Mouse (Mus musculus) heart, adult 11 months (tissue): ENCODE measurements around the gene Smu1.

ENCODE experiments used
- DNase-seq: peaks from one replicate; pipeline ENCODE4 v3.0.0; 2022

Gene Smu1

GRCm38 (mm10) chr4:40757780-40758420 is at the start of gene Smu1:
TSS of gene Smu1 (minus strand) at chr4:40757923.
- DNase-seq = peak; percentile 99

DNA sequence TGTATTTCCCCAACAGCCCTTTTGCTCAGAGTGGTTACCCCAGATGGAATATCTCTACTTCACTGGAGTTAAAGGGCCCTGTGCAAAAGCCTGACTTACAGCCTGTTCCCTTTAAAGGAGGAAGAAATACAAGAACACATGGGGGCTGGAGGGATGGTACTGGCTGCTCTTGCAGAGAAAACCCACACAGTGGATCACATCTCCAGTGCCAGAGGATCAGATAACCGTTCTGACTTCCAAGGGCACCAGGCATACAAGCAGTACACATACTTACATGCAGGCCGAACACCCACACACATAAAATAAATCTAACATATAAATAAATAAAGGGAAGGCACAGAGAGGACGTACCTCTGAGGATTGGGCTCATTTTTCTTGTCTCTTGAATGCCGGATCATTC is 49.7 kb upstream of the Smu1 start:
- no peak for DNase-seq

GRCm38 (mm10) chr4:40805401-40805800 is 47.7 kb upstream of the Smu1 start:
- no peak for DNase-seq

DNA sequence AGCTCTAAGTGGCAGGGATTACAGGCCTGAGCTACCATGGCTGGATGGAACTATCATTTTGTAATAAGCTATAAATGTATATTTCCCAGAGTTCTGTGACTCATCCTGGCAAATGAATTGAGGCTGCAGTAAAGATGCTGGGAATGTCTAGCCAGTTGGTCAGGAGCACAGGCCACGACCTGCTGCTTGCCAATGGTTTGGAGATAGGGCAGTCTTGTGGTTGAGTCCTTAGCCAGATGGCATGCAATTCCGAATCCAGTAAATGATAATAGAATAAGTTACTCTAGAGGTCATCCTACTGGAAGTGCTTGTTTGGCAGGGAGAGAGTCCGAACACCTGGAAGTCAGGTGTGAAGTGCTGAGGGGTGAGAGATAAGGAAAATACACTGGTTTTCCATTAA is 45.1 kb upstream of the Smu1 start:
- DNase-seq = peak; percentile 91

DNA sequence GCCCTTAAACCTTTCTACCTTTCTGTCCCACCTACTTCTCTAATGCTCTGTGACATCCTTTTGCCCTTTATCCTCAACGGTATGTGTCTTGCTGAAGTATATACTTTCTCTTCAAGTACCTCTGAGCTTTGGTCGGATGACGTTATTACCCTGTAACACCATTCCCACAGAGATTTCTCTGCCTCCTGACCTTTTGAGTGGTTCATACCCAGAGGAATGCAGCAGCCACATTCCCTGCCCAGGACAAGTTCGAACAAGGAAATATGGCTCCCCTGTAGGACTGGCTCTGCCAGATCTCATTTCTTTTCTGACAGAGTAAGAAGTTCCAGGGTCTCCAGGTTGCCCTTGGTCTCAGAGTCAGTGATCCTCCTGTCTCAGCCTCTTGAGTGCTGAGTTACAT is 44.2 kb upstream of the Smu1 start:
- no peak for DNase-seq

- DNase-seq = peak; percentile 95
These were observed 43.1 kb upstream of the Smu1 start for GRCm38 (mm10) chr4:40800873-40801272.

DNA sequence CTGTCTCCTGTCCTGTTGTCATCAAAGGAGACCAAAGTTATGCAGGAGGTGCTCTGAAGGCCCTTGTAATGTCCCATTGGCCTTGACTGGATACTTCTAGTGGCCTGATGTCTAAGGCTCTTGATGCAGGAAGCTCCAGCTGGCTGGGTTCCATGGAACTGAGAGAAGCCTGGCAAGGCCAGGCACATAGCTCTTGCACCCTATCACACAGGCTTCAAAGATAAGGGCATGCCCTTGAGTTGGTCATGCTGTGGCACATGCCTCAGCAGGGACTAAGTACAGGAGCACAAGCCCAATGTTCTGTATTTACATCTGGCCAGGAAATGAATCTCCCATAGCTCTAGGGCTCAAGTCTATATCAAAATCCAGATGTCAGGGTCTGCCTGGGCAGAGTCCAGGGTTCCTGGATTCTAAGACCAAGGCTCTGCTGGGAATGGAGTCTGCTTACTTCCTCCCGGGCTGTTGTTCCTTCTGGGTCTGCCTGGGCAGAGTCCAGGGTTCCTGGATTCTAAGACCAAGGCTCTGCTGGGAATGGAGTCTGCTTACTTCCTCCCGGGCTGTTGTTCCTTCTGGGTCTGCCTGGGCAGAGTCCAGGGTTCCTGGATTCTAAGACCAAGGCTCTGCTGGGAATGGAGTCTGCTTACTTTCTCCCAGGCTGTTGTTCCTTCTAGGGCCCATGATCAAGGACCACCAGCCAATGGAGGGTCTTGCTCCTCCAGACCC is 41.3 kb upstream of the Smu1 start:
- DNase-seq = peak; percentile 99

DNA sequence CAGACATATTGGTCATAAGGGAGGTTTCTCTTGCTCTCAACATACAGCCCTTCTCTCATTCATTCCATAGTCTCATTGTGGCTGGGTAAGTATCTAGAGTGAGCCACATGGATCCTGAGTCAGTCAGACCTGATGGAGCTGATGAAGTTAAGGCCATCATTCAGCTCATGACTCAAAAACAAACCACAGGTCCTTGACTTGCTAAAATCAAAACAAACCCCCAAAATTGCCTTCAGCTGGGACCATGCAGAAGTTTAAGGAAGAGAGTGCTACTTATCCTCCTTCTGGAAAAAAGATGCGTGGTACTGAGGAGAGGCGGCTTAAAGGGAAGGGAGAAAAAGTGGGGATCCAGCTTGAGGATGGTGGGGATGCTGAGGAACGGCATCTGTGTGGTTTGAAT is 38.0 kb upstream of the Smu1 start:
- no peak for DNase-seq

DNA sequence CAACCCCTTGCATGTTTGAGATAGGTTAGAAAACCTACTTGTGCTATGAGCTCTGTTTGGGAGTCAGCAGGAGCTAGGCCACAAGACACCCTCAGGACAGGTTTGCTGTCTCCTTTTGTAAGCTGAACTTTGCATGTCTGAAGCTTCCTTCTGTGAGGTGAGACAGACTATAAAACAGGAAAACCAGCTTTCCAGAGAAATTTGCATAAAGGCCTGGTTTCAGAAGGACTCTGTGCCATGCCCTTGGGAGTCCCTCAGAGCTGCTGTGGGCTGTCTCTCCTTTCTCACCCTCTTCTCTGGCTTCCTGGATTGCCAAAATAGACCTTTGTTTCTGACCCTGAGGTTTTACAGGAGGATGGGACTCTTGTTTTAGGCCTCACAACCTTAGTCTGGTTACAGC is 36.6 kb upstream of the Smu1 start:
- DNase-seq = no peak

DNA sequence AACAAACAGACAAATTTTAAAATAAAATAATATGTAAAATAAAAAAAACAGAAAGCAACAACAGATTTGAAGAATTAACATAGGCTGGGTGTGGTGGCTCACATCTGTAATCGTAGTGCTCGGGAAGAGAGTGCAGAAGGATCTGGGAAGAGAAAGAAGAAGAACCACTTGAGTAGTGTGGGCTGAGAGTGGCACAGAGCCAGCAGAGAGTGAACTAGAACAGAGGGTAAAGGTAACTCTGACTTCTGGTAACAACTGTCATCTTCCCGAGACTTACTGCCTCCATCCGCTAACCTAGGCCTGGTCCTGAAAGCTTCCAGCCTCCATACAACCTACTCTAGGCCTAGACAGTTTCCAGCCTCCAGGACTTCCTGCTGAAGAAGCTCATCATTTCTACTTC is 33.5 kb upstream of the Smu1 start:
- DNase-seq = no peak

- no peak for DNase-seq
These were observed 28.9 kb upstream of the Smu1 start for GRCm38 (mm10) chr4:40786578-40786977.

DNA sequence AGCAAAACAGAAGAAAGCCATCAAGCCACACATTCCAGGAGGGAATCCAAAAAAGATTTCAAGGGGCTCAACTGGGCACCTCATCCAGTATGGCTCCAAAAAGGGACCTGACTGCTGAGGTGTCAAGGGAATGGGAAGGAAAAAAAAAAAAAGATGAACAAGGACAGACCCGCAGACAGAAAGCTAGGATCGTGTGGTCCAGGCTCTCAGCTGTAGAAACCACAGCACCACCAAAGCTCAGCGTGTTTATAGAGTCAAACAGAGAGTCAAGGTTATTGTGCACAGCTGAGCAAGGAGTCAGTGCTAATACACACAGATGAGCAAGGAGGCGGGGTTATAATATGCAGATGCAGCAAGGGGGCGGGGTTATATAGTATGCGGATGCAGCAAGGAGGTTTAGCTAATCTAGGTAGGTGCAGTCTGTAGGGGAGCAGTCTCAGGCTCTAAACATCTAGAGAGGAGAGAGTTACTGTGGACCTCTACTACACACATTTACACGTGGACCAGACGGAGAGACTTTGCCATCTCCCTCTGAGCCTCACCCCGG is 28.0 kb upstream of the Smu1 start:
- no peak for DNase-seq

DNA sequence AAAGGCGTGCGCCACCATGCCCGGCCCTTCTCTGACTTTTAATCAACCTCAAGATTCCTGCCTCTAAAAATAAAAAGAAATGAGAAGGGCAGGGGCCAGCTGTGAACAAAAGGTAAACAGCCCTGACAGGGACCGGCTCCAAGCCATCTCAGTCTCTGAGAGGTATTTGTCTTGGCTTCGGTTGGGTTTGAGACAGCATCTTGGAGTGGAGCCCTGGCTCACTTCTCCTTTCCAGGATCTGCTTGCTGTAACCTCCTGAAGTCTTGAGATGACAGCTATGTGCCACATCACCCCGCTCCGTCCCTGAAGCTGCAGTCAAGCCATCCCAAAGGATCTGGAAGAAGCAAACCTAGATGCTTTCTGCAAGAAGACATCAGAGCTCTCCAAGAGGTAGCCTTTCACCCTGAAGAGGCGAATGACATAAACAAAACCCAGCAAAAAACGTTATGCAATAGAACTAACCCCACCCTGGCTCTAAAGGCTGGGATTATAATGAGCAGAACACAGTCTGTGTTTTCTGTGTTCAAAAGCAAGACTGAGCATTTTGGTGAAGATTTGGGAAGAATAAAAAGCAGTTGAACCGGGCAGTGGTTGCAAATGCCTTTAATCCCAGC is 26.9 kb upstream of the Smu1 start:
- DNase-seq = peak; percentile 98

DNA sequence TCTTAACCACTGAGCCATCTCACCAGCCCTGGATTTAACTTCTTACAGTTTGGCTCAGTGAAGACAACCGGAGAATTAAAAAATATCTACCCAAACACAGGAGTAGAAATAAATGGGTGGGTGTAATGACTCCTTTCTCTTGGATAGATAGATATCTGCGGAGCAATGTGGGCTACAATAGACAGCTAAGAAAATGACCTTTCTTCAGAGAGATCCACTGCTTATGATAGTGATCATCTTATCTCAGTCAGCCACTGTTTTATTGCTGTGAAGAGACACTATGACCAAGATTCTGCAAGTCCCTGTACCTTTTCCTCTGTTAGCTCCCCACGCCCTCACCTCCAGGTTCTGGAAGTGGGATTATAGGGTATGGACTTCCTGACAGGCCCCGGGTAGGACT is 25.3 kb upstream of the Smu1 start:
- no peak for DNase-seq

DNA sequence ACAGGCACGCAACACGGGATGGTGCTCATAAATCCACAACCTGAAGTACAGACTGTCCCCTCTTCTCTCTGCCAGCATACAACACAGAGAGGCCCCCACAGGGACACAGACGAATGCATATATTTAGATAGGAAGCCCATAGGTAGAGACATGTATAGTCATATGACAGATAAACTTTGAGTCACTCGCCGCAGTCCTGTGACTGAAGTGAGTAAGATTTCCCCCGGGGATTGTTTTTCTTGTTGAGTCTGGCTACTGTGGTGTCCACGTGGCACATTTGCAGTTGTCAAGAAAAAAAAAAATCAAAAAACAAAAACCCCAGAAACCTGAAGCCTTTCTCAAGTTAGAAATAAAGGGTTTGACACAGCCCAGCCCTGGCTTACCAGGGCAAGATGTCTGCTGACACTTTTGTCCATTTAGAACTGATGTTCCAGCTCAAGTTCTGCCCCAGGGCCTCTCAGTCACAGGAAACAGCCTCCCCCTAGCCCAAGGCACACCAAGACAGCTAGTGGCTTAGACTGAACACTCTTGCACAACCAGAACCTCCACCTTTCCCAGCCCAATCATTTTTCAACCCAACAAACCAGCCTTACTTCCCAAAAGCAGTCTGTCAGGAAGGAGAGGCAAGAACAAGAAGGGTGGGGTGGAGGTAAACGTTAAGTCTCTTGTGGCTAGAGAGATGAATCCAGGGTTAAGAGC is 24.2 kb upstream of the Smu1 start:
- no peak for DNase-seq

GRCm38 (mm10) chr4:40781143-40781542 is 23.4 kb upstream of the Smu1 start:
- DNase-seq = peak; percentile 93

DNA sequence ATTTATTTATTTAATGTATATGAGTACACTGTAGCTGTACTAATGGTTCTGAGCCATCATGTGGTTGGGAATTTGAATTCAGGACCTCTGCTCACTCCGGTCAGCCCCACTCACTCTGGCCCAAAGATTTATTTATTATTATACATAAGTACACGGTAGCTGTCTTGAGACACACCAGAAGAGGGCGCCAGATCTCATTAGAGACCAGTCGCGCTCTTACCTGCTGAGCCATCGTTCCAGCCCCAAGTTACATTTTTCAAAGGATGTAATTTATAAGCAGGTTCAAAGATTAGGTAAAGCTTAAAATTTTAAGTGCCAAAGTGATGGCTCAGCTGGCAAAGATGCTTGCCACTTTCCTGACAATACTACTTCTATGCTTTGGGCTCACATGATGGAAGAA is 20.9 kb upstream of the Smu1 start:
- DNase-seq = no peak

DNA sequence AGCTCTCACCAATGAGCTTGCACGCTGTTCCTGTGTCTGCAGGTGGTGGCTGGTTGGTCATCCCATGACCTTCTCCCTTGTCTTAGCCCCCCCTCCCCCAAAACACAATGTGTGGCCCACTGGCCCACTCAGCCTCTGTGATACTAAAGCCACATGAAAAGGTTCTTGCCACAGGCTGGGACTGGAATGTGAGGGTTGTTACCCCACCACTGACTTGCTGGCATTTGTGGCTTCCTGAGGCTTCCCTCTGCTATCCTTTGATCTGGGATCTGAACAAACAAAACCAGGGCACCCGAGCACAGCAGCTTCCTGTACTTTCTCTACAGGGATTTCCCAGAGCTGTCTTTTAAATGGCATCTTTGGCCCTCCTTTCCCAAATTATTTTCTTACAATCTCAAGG is 19.4 kb upstream of the Smu1 start:
- DNase-seq = no peak

DNA sequence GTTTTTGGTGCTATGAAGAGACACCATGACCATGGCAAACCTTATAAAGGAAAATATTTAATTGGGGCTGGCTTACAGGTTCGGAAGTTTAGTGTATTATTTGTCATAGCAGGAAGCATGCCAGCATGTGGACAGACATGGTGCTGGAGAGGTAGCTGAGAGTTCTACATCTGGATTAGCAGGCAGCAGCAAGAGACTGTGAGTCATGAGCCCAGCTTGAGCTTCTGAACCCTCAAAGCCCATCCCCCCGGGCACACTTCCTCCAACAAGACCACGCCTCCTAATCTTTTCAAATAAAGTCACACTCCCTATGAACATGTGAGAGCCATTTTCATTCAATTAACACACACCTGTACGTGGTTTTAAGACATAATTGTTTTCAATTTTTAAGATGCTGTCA is 18.7 kb upstream of the Smu1 start:
- DNase-seq = no peak

- DNase-seq = peak; percentile 96
These were observed 16.8 kb upstream of the Smu1 start for GRCm38 (mm10) chr4:40774279-40775259.

- peak; percentile 51 for DNase-seq
These were observed 2.2 kb upstream of the Smu1 start for GRCm38 (mm10) chr4:40759876-40760275.

DNA sequence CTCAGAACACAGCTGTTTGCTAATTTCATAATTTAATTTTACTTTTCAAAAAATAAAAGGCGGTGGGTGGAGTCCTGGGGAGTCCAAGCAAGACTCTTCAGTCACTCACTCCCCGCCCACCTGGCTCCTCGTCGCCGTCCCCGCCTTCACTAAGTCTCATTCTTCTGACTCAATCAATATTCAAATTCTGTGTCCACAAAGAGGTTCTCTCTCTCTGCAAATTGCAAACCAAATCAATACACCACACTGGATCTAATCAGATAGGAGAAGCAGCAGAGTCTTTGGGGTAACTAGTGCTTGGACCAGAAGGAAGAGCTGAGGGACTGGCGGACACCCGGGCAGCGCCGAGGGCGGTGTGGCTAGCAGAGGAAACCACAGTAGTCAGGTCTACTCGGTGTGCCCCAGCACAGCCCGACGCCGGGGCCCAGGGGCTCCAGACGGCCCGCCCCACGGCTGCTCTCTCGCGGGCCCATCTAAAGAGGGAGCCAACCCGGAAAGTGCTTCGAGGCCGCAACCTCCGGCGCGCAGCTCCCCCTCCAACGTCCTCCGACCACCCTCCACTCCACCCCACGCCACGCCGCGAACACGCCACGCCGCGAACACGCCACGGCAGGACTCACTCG is 455 bp downstream of the Smu1 start:
- DNase-seq = peak; percentile 86
